Mouse (Mus musculus) MEL (cell line): ENCODE measurements around the gene Ccl24.

ENCODE experiments used
- CHD2 ChIP-seq: IDR thresholded peaks from 2 replicates; pipeline ENCODE4 v1.6.1; 2011; ENCODE audit warnings: low read length, improper control_type of control experiment
- CTCF ChIP-seq, 3 experiments: IDR thresholded peaks in 2 of 3; conservative IDR thresholded peaks in 1 of 3; 2 replicates each; pipeline ENCODE4 v1.5.1; 2011 to 2012; ENCODE audit warnings: low read length in 3 of 3, low read depth in 2 of 3, mild to moderate bottlenecking in 2 of 3, improper control_type of control experiment in 1 of 3, inconsistent platforms in 1 of 3, mixed read lengths in 1 of 3, moderate library complexity in 1 of 3; ENCODE audit not compliant: control insufficient read depth in 1 of 3, insufficient read depth in 1 of 3, poor library complexity in 1 of 3, severe bottlenecking in 1 of 3
- HCFC1 ChIP-seq: IDR thresholded peaks from 2 replicates; pipeline ENCODE4 v1.6.1; 2012; ENCODE audit warnings: low read depth, mild to moderate bottlenecking, inconsistent platforms, low read length, improper control_type of control experiment, moderate library complexity
- MAFK ChIP-seq: IDR thresholded peaks from 2 replicates; pipeline ENCODE4 v1.6.1; 2011; ENCODE audit warnings: low read depth, mild to moderate bottlenecking, low read length, improper control_type of control experiment, borderline replicate concordance
- MAX ChIP-seq: IDR thresholded peaks from 2 replicates; pipeline ENCODE4 v1.6.1; 2011; ENCODE audit warnings: low read length, improper control_type of control experiment
- POLR2A ChIP-seq, 2 experiments: IDR thresholded peaks; 2 replicates each; pipeline ENCODE4 v1.6.1; 2011 to 2012; ENCODE audit warnings: low read length in 2 of 2, mild to moderate bottlenecking in 2 of 2, control low read depth in 1 of 2, improper control_type of control experiment in 1 of 2, low read depth in 1 of 2, moderate library complexity in 1 of 2; ENCODE audit not compliant: control insufficient read depth in 1 of 2, insufficient read depth in 1 of 2, poor library complexity in 1 of 2
- RCOR1 ChIP-seq: IDR thresholded peaks from 2 replicates; pipeline ENCODE4 v1.6.1; 2012; ENCODE audit warnings: low read depth, mild to moderate bottlenecking, inconsistent platforms, low read length, improper control_type of control experiment
- TAL1 ChIP-seq: IDR thresholded peaks from 2 replicates; pipeline ENCODE4 v1.6.1; 2012; ENCODE audit warnings: mild to moderate bottlenecking, inconsistent platforms, low read length, moderate library complexity, mixed read lengths
- USF1 ChIP-seq: IDR thresholded peaks from 2 replicates; pipeline ENCODE4 v1.6.1; 2014; ENCODE audit warnings: low read depth, mild to moderate bottlenecking, inconsistent platforms, low read length, improper control_type of control experiment, moderate library complexity
- USF2 ChIP-seq, 2 experiments: IDR thresholded peaks; 2 replicates each; pipeline ENCODE4 v1.6.1; 2011 to 2012; ENCODE audit warnings: improper control_type of control experiment in 2 of 2, low read length in 2 of 2, borderline replicate concordance in 1 of 2, inconsistent platforms in 1 of 2, low read depth in 1 of 2, mild to moderate bottlenecking in 1 of 2; ENCODE audit not compliant: insufficient read depth in 1 of 2
- ZNF384 ChIP-seq: IDR thresholded peaks from 2 replicates; pipeline ENCODE4 v1.6.1; 2012; ENCODE audit warnings: low read depth, mild to moderate bottlenecking, inconsistent platforms, low read length, improper control_type of control experiment

- no peak for TF ChIP-seq CTCF (IDR thresholded peaks at IDR 0.05 in 2 of 3, conservative IDR thresholded peaks at IDR 0.05 in 1 of 3; ENCODE audit: control insufficient read depth in 1 of 3, insufficient read depth in 1 of 3, low read depth in 2 of 3, low read length in 3 of 3, poor library complexity in 1 of 3, severe bottlenecking in 1 of 3)
- no peak for TF ChIP-seq MAFK
- no peak for TF ChIP-seq RCOR1
- no peak for TF ChIP-seq CHD2
- TF ChIP-seq TAL1, result no peak
- TF ChIP-seq POLR2A (IDR thresholded peaks at IDR 0.05; ENCODE audit: control insufficient read depth in 1 of 2, insufficient read depth in 1 of 2, low read depth in 1 of 2, low read length in 2 of 2, poor library complexity in 1 of 2), result no peak
- TF ChIP-seq MAX, result no peak
- TF ChIP-seq ZNF384, result no peak
- no peak for TF ChIP-seq USF2 (IDR thresholded peaks at IDR 0.05; ENCODE audit: borderline replicate concordance in 1 of 2, insufficient read depth in 1 of 2, low read depth in 1 of 2, low read length in 2 of 2)
- no peak for TF ChIP-seq HCFC1
- TF ChIP-seq USF1, result no peak
Measured at GRCm38 (mm10) chr5:135547990-135548389, 24.9 kb downstream of the Ccl24 start.
